Mouse (Mus musculus): ENCODE measurements around the gene Chp2. TPM values are rescaled to one million over a fixed set of nuclear protein-coding genes. Genes with fewer than 3 reads are reported as not detected.

The Chp2 gene
- total RNA-seq, 2 experiments from 2014 or later, result 1.7 TPM; not detected in 1

GRCm38 (mm10) chr7:122240413-122241119, 21.3 kb downstream of the Chp2 start:
- no peak for ATAC-seq (replicated peaks; ENCODE audit: poor library complexity, severe bottlenecking)

- ATAC-seq (replicated peaks; ENCODE audit: poor library complexity, severe bottlenecking), result peak; percentile 71
Measured at GRCm38 (mm10) chr7:122242260-122242659, 23.0 kb downstream of the Chp2 start.

GRCm38 (mm10) chr7:122242744-122243143, 23.4 kb downstream of the Chp2 start:
- peak; percentile 58 for ATAC-seq (replicated peaks; ENCODE audit: poor library complexity, severe bottlenecking)

DNA sequence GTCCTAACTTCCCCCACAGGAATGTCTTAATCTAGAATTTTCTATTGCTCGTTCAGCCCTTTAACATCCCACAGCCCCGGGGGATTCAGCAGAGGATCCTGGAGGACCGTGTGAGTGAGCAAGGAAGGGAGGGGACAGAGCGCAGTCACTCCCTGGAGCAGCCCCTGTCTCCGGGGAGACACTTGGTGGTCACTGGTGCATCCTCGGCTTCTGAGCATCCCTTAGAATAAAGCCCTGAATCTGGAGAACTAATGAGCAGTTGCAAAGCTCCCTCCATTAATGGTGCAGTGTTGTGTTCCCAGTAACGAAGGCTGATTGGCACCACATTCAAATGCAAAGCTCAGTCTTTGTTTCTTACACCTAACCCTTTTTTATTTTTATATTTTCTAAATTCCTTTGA, 24.9 kb downstream of the Chp2 start:
- no peak for ATAC-seq (replicated peaks; ENCODE audit: poor library complexity, severe bottlenecking)

DNA sequence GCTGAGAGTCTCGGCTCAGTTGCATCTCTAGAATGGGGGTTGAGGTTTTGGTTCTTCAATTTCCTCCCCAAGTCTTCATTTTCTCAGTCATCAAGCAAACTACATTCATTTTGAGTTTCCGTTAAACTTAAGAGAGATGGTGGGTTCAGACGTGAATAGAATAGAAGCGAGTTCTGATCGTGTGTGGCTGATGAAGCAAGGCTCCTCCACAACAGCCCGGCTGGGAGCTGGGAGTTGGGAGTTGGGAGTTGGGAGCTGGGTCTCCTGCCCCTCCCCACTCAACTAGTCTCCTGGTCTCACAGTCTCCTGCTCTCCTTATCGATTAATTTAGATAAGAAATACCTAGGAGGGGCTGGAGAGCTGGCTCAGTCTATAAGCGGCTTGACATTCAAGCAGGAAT, 25.3 kb downstream of the Chp2 start:
- no peak for ATAC-seq (replicated peaks; ENCODE audit: poor library complexity, severe bottlenecking)

- ATAC-seq (replicated peaks; ENCODE audit: poor library complexity, severe bottlenecking), result no peak
Measured at GRCm38 (mm10) chr7:122245976-122246375, 26.7 kb downstream of the Chp2 start.

GRCm38 (mm10) chr7:122247254-122247864, 28.1 kb downstream of the Chp2 start:
- ATAC-seq (replicated peaks; ENCODE audit: poor library complexity, severe bottlenecking), result no peak

GRCm38 (mm10) chr7:122249321-122249821, 30.1 kb downstream of the Chp2 start:
- ATAC-seq (replicated peaks; ENCODE audit: poor library complexity, severe bottlenecking), result no peak

DNA sequence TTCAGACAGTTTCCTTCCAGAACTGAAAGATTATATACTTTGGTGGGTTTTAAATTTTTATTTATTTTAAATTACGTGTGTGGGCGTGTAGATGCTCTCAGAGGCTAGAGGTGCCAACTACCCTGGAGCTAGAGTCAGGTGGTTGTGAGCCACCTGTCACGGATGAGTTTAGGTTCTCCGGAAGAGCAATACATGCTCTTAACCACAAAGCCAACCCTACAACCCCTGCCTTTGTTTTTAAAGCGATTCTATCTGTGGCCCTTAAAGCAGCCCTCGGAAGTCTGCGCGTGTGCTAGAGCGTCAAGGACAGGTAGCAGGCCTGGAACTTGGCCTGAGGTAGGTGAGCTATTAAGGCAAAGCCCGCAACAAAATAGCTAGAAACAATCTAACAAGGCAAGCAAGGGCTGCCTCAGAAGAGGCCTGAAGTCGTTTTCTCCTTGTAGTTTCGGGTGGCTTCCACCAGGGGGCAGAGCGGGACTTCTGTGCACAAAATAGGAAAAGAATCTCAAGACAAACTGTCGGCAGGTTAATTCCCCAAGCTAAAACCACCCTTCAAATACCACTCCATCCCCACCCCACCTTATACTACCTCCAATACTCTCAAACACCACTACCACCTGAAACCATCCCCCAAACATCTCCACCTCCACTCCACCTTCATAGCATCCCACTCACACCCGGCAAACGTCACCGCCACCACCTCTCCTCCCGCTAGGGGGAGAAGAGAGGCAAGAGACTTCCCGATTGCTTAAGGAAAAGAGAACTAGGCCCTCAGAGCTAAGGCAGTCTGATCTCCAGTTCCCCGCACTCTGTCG, 32.1 kb downstream of the Chp2 start:
- ATAC-seq (replicated peaks; ENCODE audit: poor library complexity, severe bottlenecking), result peak; percentile 86

- peak; percentile 56 for ATAC-seq (replicated peaks; ENCODE audit: poor library complexity, severe bottlenecking)
Measured at GRCm38 (mm10) chr7:122256722-122257121, 37.4 kb downstream of the Chp2 start.

DNA sequence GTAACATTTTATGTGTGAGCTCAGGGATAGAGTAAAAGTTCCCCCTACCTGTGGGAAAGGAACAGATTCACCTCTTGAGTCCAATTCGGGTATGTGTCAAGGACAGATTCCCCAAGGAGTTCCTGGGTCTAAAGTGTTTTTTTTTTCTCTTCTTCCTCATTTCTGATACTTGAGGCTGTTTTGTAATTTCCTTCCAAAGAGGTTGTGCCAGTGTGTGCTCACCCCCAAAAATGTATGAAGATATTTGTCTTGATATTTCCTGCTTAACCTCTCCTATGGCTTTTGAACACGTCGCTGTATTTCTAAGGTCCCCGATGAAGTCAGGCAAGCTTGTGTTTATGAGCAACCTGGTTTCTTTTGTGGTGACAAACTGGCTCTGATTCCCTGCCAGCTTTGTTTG, 39.2 kb downstream of the Chp2 start:
- ATAC-seq (replicated peaks; ENCODE audit: poor library complexity, severe bottlenecking), result peak; percentile 62

DNA sequence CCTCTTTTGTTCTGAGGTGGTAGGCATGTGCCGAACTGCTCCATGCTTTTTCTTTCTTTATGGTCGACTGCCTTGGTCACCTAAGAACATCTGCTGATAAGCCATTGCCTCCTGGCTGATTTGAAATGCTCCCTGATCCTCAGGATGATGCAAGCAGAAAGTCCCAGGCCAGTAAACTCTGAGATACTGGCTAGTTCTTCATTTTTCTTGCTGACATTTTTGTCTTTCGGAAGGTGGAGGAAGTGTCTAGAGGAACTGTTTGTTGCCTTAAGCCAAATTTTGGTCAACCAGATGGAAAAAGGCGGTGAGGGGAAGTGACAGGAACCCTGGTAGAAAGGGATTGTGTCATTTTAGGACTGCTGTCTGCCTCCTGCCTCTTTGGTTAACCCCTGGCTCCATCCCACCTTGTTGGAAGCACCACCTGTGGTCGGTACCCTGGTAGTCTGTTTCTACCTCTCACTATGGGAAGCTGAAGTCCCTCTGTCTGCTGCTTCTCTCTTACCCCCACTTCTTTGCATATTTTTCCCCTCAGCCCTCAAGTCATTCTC, 40.8 kb downstream of the Chp2 start:
- ATAC-seq (replicated peaks; ENCODE audit: poor library complexity, severe bottlenecking), result peak; percentile 73

GRCm38 (mm10) chr7:122268983-122269486, 49.7 kb downstream of the Chp2 start:
- no peak for ATAC-seq (replicated peaks; ENCODE audit: poor library complexity, severe bottlenecking)

GRCm38 (mm10) chr7:122272334-122272733, 53.0 kb downstream of the Chp2 start:
- ATAC-seq (replicated peaks; ENCODE audit: poor library complexity, severe bottlenecking), result peak; percentile 85

Other genes starting within 250 kb of the Chp2 start
- gene Cog7, start 237.8 kb upstream of the Chp2 start, total RNA-seq (2014; fragmentation: Nextera tagmentation), result 18.0 and 24.0 TPM in 2 replicates
- 16.9 and 20.0 TPM in 2 replicates for gene Cog7, start 237.8 kb upstream of the Chp2 start, total RNA-seq (2017)
- gene Gga2, start 198.3 kb upstream of the Chp2 start, total RNA-seq (2014; fragmentation: Nextera tagmentation), result 22.6 and 24.3 TPM in 2 replicates
- 19.2 and 21.0 TPM in 2 replicates for gene Gga2, start 198.3 kb upstream of the Chp2 start, total RNA-seq (2017)
- gene Ubfd1, start 152.3 kb upstream of the Chp2 start, total RNA-seq (2014; fragmentation: Nextera tagmentation), result 40.0 and 41.5 TPM in 2 replicates
- gene Ubfd1, start 152.3 kb upstream of the Chp2 start, total RNA-seq (2017), result 35.7 and 36.5 TPM in 2 replicates
- 7.0 and 12.1 TPM in 2 replicates for gene Ears2, start 152.2 kb upstream of the Chp2 start, total RNA-seq (2014; fragmentation: Nextera tagmentation)
- gene Ears2, start 152.2 kb upstream of the Chp2 start, total RNA-seq (2017), result 5.8 and 7.2 TPM in 2 replicates
- gene Ndufab1, start 117.6 kb upstream of the Chp2 start, total RNA-seq (2014; fragmentation: Nextera tagmentation), result 218 and 319 TPM in 2 replicates
- 102 and 116 TPM in 2 replicates for gene Ndufab1, start 117.6 kb upstream of the Chp2 start, total RNA-seq (2017)
- gene Palb2, start 86.5 kb upstream of the Chp2 start, total RNA-seq (2014; fragmentation: Nextera tagmentation), result 40.6 and 41.8 TPM in 2 replicates
- 20.4 and 26.4 TPM in 2 replicates for gene Palb2, start 86.5 kb upstream of the Chp2 start, total RNA-seq (2017)
- gene Dctn5, start 86.5 kb upstream of the Chp2 start, total RNA-seq (2014; fragmentation: Nextera tagmentation), result 62.6 and 69.1 TPM in 2 replicates
- gene Dctn5, start 86.5 kb upstream of the Chp2 start, total RNA-seq (2017), result 72.8 and 79.9 TPM in 2 replicates
- gene Plk1, start 60.1 kb upstream of the Chp2 start, total RNA-seq (2014; fragmentation: Nextera tagmentation), result 13.4 and 25.5 TPM in 2 replicates
- gene Plk1, start 60.1 kb upstream of the Chp2 start, total RNA-seq (2017), result 31.7 and 34.6 TPM in 2 replicates
- gene Ern2, start 33.3 kb upstream of the Chp2 start, total RNA-seq (2014; fragmentation: Nextera tagmentation), result not detected in 2 replicates
- gene Ern2, start 33.3 kb upstream of the Chp2 start, total RNA-seq (2017), result not detected in 2 replicates
- gene Prkcb, start 69.3 kb downstream of the Chp2 start, total RNA-seq (2014; fragmentation: Nextera tagmentation), result 22.6 and 25.8 TPM in 2 replicates
- gene Prkcb, start 69.3 kb downstream of the Chp2 start, total RNA-seq (2017), result 21.4 and 27.1 TPM in 2 replicates

Measured in granulocyte monocyte progenitor cell, adult 5-6 weeks (primary cell).